Mouse (Mus musculus) forebrain, embryonic 13.5 days (tissue): ENCODE results near the gene Trim44. TPM values are rescaled to one million over a fixed set of nuclear protein-coding genes. Genes with fewer than 3 reads are reported as not detected.

Source experiments
- ATAC-seq: fragments of 200-750 bp; cut with Nextera tagmentation; 2 replicates; pipeline ENCODE4 v1.8.0; 2017
- H3K27ac ChIP-seq: fragments of 300-500 bp; sonication (generic); 2 replicates; pipeline ENCODE4 v1.5.1; 2015; ENCODE audit warnings: inconsistent platforms, mild to moderate bottlenecking, moderate library complexity
- H3K27me3 ChIP-seq: fragments of 300-500 bp; sonication (generic); 2 replicates; pipeline ENCODE4 v1.6.1; 2015; ENCODE audit warnings: mild to moderate bottlenecking, inconsistent platforms
- H3K36me3 ChIP-seq: fragments of 300-500 bp; sonication (generic); 2 replicates; pipeline ENCODE4 v1.6.1; 2015; ENCODE audit warnings: mild to moderate bottlenecking, inconsistent platforms; ENCODE audit not compliant: poor library complexity, severe bottlenecking
- H3K4me1 ChIP-seq: fragments of 300-500 bp; sonication (generic); 2 replicates; pipeline ENCODE4 v1.6.1; 2015; ENCODE audit warnings: inconsistent platforms
- H3K4me2 ChIP-seq: fragments of 300-500 bp; sonication (generic); 2 replicates; pipeline ENCODE4 v1.6.1; 2015; ENCODE audit warnings: inconsistent platforms, mild to moderate bottlenecking, moderate library complexity
- H3K4me3 ChIP-seq: fragments of 300-500 bp; sonication (generic); 2 replicates; pipeline ENCODE4 v1.5.1; 2015; ENCODE audit warnings: mild to moderate bottlenecking, inconsistent platforms
- H3K9ac ChIP-seq: fragments of 300-500 bp; sonication (generic); 2 replicates; pipeline ENCODE4 v1.6.1; 2015; ENCODE audit warnings: mild to moderate bottlenecking, inconsistent platforms
- H3K9me3 ChIP-seq: fragments of 300-500 bp; sonication (generic); replicated peaks from 2 replicates; pipeline ENCODE4 v1.6.1; 2016; ENCODE audit warnings: inconsistent platforms
- WGBS: fragments of 180-500 bp; shearing (Covaris S2); methylation state at CpG from one replicate; pipeline ENCODE4 v1.1.7; 2015; 5-methylcytosine and 5-hydroxymethylcytosine counted together
- polyA plus RNA-seq: library from polyadenylated mRNA; unstranded; fragments of >200 nt; fragmentation: Nextera tagmentation; extraction: Ambion mirVana; gene quantifications from 2 replicates; pipeline ENCODE4 v1.2.1, GENCODE M21; 2015

Trim44 gene
- polyA plus RNA-seq, 1 experiment from 2014 or later, result 32.5 TPM

DNA sequence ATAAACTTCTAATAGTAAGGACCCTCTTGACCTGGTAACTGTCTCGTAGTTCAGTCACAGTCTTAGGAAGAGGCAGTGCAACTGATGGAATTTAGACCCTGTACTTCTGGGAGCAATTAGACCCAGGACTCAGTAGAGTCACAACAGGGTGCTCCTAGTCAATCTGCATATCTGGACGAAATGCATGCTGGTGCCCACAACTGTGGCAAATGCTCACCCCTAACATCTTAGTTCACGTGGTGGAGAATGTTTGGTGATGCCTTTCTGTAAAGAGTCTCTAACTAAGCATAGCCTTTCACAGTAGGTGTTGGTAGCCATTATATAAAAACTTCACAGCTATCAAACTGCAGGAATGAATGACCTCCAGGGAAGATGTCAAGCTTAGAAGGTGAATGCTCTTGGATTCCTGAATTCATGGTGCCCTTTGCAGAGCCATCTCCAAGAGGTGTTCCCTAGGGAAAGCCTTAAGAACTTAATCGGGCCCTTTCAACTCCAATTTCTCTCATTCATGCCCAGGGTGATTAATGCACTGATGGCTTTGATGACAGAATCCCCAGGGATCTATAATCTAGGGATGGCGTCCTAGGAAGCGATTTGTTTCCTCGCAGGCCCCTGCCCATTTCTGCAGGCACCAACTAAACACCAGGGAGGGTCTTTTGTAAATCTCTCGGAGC lies 29.9 kb upstream of the Trim44 start:
- no peaks in the 10 kb centered on the region for H3K4me1 ChIP-seq
- 23% methylated on average over 8 of the region's 8 CpGs for WGBS
- H3K27me3 ChIP-seq, result no peaks in the 10 kb centered on the region
- H3K4me2 ChIP-seq, result no peak overlapping the region
- no peak overlapping the region for H3K9ac ChIP-seq
- ATAC-seq, result no peak
- no peak overlapping the region for H3K4me3 ChIP-seq
- H3K36me3 ChIP-seq, result no peaks in the 10 kb centered on the region
- no peak overlapping the region for H3K27ac ChIP-seq
- no peaks in the 10 kb centered on the region for H3K9me3 ChIP-seq

DNA sequence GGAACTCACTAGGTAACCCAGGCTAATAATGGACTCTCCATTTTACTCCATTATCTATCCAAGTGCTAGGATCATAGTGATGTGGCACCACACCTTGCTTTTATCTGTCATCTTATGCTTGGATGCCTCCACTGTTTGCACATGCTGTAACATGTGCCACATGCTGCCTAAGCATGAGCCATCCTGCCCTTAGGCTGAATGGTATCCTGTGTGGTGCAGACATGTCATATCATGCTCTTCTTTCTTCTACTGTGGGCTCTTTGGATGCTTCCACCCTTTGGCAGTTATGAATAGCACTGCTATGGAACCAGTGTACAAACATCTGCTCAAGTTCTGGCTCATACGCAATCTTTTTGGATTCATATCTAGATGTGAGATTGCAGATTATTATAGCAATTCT lies 26.3 kb upstream of the Trim44 start:
- H3K4me1 ChIP-seq, result no peaks in the 10 kb centered on the region
- no peaks in the 10 kb centered on the region for H3K27me3 ChIP-seq
- ATAC-seq, result no peak

GRCm38 (mm10) chr2:102431084-102431483 lies 23.5 kb upstream of the Trim44 start:
- Histone ChIP-seq H3K4me3 (no peak overlapping the region), H3K27ac (no peak overlapping the region), H3K36me3 (no peaks in the 10 kb centered on the region), H3K9me3 (no peaks in the 10 kb centered on the region), H3K4me2 (no peak overlapping the region), H3K9ac (no peak overlapping the region), H3K27me3 (no peaks in the 10 kb centered on the region), H3K4me1 (no peaks in the 10 kb centered on the region)
- no peak for ATAC-seq
- 55% methylated on average over 4 of the region's 4 CpGs for WGBS

More for the DNA sequence above, 26.3 kb upstream of the Trim44 start:
- H3K9ac ChIP-seq, result no peak overlapping the region
- H3K4me3 ChIP-seq, result no peak overlapping the region
- no peaks in the 10 kb centered on the region for H3K36me3 ChIP-seq
- no peak overlapping the region for H3K4me2 ChIP-seq
- WGBS, result 96% methylated on average over 1 of the region's 1 CpGs
- H3K9me3 ChIP-seq, result no peaks in the 10 kb centered on the region
- H3K27ac ChIP-seq, result no peak overlapping the region

DNA sequence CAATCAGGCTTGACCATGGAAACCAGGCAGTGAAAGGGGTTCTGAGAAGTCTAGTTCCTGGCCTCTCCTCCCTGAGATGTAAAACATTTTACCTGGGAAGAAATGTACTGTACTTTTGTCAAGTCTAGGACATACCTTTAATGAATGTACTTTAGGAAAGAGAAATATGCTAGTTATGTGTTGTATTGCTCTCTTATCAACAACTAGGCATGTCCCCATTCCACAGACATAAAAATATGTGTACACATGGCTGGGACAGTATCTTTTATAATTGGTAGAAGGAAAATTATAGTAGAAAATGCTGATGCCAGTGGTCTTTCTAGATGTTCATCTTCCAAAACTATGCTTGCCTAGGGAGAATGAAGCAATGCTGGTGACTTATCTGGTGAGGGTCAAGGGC lies 20.3 kb upstream of the Trim44 start:
- no peaks in the 10 kb centered on the region for H3K27me3 ChIP-seq
- H3K9me3 ChIP-seq, result no peaks in the 10 kb centered on the region
- no peak overlapping the region for H3K4me2 ChIP-seq
- H3K4me1 ChIP-seq, result no peaks in the 10 kb centered on the region
- no peak overlapping the region for H3K4me3 ChIP-seq
- no peak overlapping the region for H3K27ac ChIP-seq
- no peak overlapping the region for H3K9ac ChIP-seq
- ATAC-seq, result no peak
- no peaks in the 10 kb centered on the region for H3K36me3 ChIP-seq

GRCm38 (mm10) chr2:102426434-102426833 lies 18.8 kb upstream of the Trim44 start:
- no peak for ATAC-seq
- Histone ChIP-seq H3K27me3 (no peaks in the 10 kb centered on the region), H3K4me2 (no peak overlapping the region), H3K4me1 (no peaks in the 10 kb centered on the region), H3K9me3 (no peaks in the 10 kb centered on the region), H3K36me3 (no peaks in the 10 kb centered on the region), H3K9ac (no peak overlapping the region), H3K4me3 (no peak overlapping the region), H3K27ac (no peak overlapping the region)
- 59% methylated on average over 3 of the region's 3 CpGs for WGBS

DNA sequence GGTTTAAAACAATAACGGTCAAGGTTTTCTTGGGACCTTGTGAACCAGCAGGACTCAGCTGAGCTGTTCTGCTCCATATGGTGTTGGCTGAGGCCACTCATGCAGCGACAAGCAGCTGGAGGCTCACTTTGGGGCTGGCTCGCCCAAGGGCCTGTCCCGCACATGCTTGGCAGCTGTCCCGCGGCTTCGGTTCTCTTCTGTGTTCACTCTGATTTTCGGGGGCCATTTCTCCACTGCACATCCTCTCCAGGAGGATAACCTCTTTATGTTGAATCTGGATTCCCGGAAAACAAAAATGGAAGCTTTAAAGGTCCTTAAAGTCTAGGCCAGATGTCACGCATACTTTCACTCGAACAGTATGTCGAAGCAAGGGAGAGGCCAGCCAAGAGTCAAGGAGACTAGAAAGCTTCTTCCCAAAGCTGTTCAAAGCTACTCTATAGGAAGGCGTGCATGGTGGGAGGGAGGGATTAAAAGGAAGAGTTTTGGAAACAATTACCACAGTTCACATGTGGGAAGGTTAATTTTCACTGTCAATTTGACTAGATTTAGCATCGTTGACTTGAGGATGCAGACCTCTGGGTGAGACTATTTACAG lies 8.6 kb upstream of the Trim44 start:
- Histone ChIP-seq H3K9me3 (no peaks in the 10 kb centered on the region), H3K4me3 (no peak overlapping the region), H3K27ac (no peak overlapping the region), H3K4me2 (no peak overlapping the region), H3K9ac (no peak overlapping the region), H3K36me3 (no peaks in the 10 kb centered on the region), H3K4me1 (no peaks in the 10 kb centered on the region), H3K27me3 (0 out of 2 replicates have a peak, but pooled peaks cover 3% of the 10 kb centered on the region)
- 88% methylated on average over 14 of the region's 14 CpGs for WGBS
- ATAC-seq, result no peak

- no peaks in the 10 kb centered on the region for H3K36me3 ChIP-seq
- no peaks in the 10 kb centered on the region for H3K9me3 ChIP-seq
- ATAC-seq, result no peak
- 88% methylated on average over 2 of the region's 2 CpGs for WGBS
- H3K27me3 ChIP-seq, result peaks cover 6% of the 10 kb centered on the region; the same call in 1 of the 2 replicates
- H3K9ac ChIP-seq, result no peak overlapping the region
- peaks cover 6% of the 10 kb centered on the region for H3K4me1 ChIP-seq
- no peak overlapping the region for H3K4me3 ChIP-seq
- no peak overlapping the region for H3K4me2 ChIP-seq
- H3K27ac ChIP-seq, result no peak overlapping the region
Measured at GRCm38 (mm10) chr2:102412738-102413137, 5.1 kb upstream of the Trim44 start.

DNA sequence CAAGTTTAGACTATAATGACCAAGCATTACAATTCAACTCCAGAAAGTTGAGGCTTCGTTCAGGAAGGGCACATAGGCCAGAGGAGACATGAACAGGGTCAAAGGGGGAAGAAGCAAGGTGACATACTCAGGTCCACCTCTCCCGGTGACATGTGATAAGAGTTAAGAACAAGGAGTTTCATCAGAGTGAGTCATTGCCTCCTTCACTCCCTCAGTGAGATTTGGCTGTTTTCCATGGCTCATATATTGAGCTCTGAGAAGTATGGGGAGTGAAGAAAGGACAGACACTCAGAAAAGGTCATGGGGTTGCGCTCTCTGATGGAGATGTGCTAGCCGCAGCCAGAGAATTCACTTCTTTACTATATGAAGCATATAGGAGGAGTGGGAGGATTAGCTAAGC lies 3.0 kb upstream of the Trim44 start:
- no peak overlapping the region for H3K27ac ChIP-seq
- H3K4me3 ChIP-seq, result no peak overlapping the region
- 83% methylated on average over 4 of the region's 4 CpGs for WGBS
- peaks cover 25% of the 10 kb centered on the region for H3K4me1 ChIP-seq
- no peaks in the 10 kb centered on the region for H3K9me3 ChIP-seq
- H3K9ac ChIP-seq, result no peak overlapping the region
- ATAC-seq, result no peak
- H3K27me3 ChIP-seq, result peaks cover 3% of the 10 kb centered on the region; the same call in 1 of the 2 replicates
- no peaks in the 10 kb centered on the region for H3K36me3 ChIP-seq
- no peak overlapping the region for H3K4me2 ChIP-seq

DNA sequence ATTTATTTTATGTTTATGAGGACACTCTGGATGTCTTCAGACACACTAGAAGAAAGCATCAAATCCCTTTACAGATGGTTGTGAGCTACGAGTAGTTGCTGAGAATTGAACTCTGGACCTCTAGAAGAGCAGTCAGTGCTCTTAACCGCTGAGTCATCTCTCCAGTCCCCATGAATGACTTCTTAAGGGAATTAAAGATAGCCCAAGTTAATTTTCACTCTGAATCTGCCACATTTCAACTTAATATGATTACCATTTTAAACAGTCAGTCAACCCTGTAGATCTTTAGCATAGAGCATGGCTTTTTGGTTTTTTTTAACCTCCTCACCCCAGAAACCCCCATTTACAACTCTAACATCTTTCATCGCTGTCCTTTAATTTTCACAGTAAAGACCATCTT lies 2.1 kb upstream of the Trim44 start:
- 90% methylated on average over 3 of the region's 3 CpGs for WGBS
- Histone ChIP-seq H3K9ac (no peak overlapping the region), H3K4me1 (peaks cover 25% of the 10 kb centered on the region), H3K36me3 (no peaks in the 10 kb centered on the region), H3K27ac (no peak overlapping the region), H3K27me3 (peaks cover 3% of the 10 kb centered on the region), H3K4me3 (no peak overlapping the region), H3K4me2 (no peak overlapping the region), H3K9me3 (no peaks in the 10 kb centered on the region)
- ATAC-seq, result no peak

DNA sequence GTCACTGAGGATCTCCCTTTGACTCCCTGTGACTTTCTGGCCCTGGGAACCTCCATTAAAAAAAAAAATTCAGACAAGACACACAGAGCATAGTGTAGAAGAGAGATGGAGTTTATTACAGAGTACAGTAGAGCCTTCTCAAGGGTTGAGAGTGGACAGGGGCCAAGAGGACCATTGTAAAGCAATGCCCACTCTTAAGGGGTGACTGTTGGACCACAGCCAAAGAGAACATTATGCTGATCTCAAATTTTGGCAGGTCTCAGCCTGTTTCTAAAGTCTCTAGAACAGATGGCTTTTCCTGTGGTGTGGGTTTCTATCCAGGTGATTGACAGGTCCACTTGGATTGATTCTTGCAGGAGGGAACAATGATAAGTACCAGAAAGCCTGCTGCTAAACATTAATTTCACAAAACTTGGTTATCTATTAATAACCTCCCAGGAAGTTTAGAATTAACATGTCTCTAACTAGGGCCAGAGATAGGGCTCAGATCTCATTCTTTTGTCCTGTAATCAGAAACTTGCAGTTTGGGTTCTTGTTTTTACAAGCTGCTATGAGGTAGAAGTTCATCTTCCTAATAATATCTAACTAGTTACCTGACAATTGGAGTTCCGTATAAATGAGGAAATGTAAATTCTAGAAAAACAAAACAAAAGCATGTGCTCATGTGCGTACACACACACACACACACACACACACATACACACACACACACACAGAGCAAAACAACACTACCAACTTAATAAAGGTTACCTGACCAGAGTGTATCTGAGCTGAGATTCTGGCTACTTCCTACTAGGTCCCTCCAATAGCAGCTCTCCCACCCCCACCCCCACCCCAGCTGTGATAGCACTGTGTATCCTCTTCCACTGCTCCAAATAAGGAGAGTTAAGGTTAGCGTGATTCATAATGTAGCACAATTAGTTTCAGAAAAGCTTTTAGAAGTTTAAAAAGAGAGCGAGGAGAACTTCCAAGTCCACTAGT lies 1.0 kb downstream of the Trim44 start:
- H3K4me1 ChIP-seq, result peaks cover 25% of the 10 kb centered on the region
- no peak overlapping the region for H3K9ac ChIP-seq
- peak overlapping the region; percentile 33 for H3K4me2 ChIP-seq
- WGBS, result 77% methylated on average over 4 of the region's 4 CpGs
- peaks cover 3% of the 10 kb centered on the region for H3K27me3 ChIP-seq
- no peak overlapping the region for H3K27ac ChIP-seq
- H3K4me3 ChIP-seq, result no peak overlapping the region
- no peaks in the 10 kb centered on the region for H3K9me3 ChIP-seq
- H3K36me3 ChIP-seq, result no peaks in the 10 kb centered on the region
- peak; percentile 80 for ATAC-seq

- Histone ChIP-seq H3K27ac (no peak overlapping the region), H3K4me1 (peaks cover 40% of the 10 kb centered on the region), H3K4me2 (no peak overlapping the region), H3K4me3 (no peak overlapping the region), H3K36me3 (no peaks in the 10 kb centered on the region), H3K9me3 (no peaks in the 10 kb centered on the region), H3K9ac (no peak overlapping the region), H3K27me3 (no peaks in the 10 kb centered on the region; the same call in 1 of the 2 replicates)
- 82% methylated on average over 5 of the region's 5 CpGs for WGBS
- no peak for ATAC-seq
Measured at GRCm38 (mm10) chr2:102403982-102404381, 3.6 kb downstream of the Trim44 start.

GRCm38 (mm10) chr2:102403306-102403705 lies 4.3 kb downstream of the Trim44 start:
- 88% methylated on average over 4 of the region's 4 CpGs for WGBS

More at GRCm38 (mm10) chr2:102403306-102403705, 4.3 kb downstream of the Trim44 start:
- peaks cover 42% of the 10 kb centered on the region for H3K4me1 ChIP-seq
- no peak overlapping the region for H3K4me3 ChIP-seq
- no peak overlapping the region for H3K4me2 ChIP-seq
- H3K36me3 ChIP-seq, result no peaks in the 10 kb centered on the region
- H3K27me3 ChIP-seq, result no peaks in the 10 kb centered on the region; the same call in 1 of the 2 replicates
- H3K9me3 ChIP-seq, result no peaks in the 10 kb centered on the region
- no peak overlapping the region for H3K27ac ChIP-seq
- H3K9ac ChIP-seq, result no peak overlapping the region
- ATAC-seq, result no peak
